Mouse (Mus musculus): Measurements from ENCODE around the gene Tex13a.

Gene Tex13a

DNA sequence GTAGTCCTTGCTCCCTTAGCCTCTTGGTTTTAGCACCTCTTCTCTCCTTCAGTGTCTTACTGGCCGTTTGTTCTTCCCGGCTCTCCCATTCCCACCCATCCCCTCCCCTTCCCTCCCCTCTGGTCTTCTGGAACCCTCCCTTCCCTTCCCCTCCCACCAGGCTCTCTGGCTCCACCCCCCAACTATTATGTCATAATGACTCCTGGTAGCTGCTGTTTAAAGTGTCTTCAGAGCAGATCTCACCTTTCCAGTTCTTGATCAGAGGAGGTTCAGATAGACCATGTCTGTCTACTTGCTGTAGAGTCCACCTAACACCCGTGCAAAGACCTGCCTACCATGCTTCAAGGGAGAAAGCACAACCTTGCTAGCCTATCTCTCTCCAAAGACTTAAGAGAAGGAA lies at the start of gene Tex13a:
TSS of gene Tex13a (minus strand) at position 101 of the 400 bp plus-strand sequence.
- no peak for DNase-seq (ENCODE audit: low spot score in 2 of 2)

DNA sequence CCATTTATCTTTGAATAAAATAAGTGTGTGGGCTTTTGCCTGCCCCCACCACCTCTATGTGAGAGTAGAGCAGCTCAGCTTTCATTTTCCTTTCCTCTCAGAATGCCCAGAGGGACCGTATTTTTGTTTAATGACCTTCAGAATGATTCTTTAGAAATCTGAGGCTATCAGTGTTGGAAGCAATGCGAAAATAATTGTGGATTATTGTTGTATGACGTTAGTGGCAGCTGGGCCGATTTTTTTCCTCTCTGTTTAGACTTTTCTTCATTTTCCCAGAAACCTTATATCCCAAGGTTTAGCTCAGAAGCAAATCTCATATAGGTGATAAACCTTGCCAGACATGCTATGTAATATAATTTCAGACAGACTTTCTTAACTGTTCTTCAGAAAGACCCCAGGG lies 25.2 kb upstream of the Tex13a start:
- DNase-seq (ENCODE audit: low spot score in 2 of 2), result no peak

DNA sequence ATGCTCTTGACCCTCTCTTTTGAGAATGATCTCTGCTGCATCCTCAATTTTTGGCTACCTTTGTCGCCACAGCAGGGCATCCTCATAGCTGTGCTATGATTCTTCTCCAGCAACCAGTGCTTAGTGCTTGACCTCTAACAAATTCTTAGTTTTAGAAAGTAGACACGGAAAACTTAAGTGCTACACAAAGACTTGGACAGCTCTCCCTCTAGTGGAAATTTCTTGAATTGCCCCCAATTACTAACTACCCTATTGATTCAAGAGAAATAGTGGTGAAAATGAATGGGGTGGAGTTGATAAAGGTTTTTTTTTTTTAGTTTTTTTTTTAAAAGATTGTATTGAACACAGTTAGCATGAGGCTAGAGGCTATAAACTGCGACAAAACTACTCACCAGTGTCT lies 39.2 kb downstream of the Tex13a start:
- DNase-seq (ENCODE audit: low spot score in 2 of 2), result no peak

Measured in spleen, postnatal 10 days (tissue).